Mouse (Mus musculus) hindbrain, embryonic 11.5 days (tissue): Measurements from ENCODE around the gene Mob3a. TPM values are rescaled to one million over a fixed set of nuclear protein-coding genes. Genes with fewer than 3 reads are reported as not detected.

Source experiments
- ATAC-seq: fragments of 200-750 bp; cut with Nextera tagmentation; 2 replicates; pipeline ENCODE4 v1.8.0; 2017; ENCODE audit warnings: mild to moderate bottlenecking, moderate TSS enrichment, moderate library complexity; ENCODE audit not compliant: low FRiP score
- DNase-seq: peaks from one replicate; pipeline ENCODE4 v3.0.0-alpha.2; 2015; ENCODE audit warnings: low spot score
- H3K27ac ChIP-seq: fragments of 300-500 bp; sonication (generic); 2 replicates; pipeline ENCODE4 v1.5.1; 2014; ENCODE audit warnings: mild to moderate bottlenecking, low read depth, low read length
- H3K27me3 ChIP-seq: fragments of 300-500 bp; sonication (generic); 2 replicates; pipeline ENCODE4 v1.6.1; 2014; ENCODE audit warnings: mild to moderate bottlenecking, low read length, moderate library complexity, mixed read lengths; ENCODE audit not compliant: control insufficient read depth, insufficient read depth
- H3K36me3 ChIP-seq: fragments of 300-500 bp; sonication (generic); 2 replicates; pipeline ENCODE4 v1.6.1; 2014; ENCODE audit warnings: mild to moderate bottlenecking, low read length, moderate library complexity, mixed read lengths; ENCODE audit not compliant: control insufficient read depth, insufficient read depth
- H3K4me1 ChIP-seq: fragments of 300-500 bp; sonication (generic); replicated peaks from 2 replicates; pipeline ENCODE4 v1.6.1; 2014; ENCODE audit warnings: low read length, mixed read lengths; ENCODE audit not compliant: control insufficient read depth, insufficient read depth
- H3K4me2 ChIP-seq: fragments of 300-500 bp; sonication (generic); replicated peaks from 2 replicates; pipeline ENCODE4 v1.6.1; 2014; ENCODE audit warnings: mild to moderate bottlenecking, low read depth, low read length
- H3K4me3 ChIP-seq: fragments of 300-500 bp; sonication (generic); 2 replicates; pipeline ENCODE4 v1.5.1; 2014; ENCODE audit warnings: low read depth, low read length
- H3K9ac ChIP-seq: fragments of 300-500 bp; sonication (generic); 2 replicates; pipeline ENCODE4 v1.6.1; 2014; ENCODE audit warnings: low read depth, low read length
- H3K9me3 ChIP-seq: fragments of 300-500 bp; sonication (generic); 2 replicates; pipeline ENCODE4 v1.6.1; 2016; ENCODE audit warnings: low read length; ENCODE audit not compliant: control insufficient read depth
- WGBS: fragments of 180-500 bp; shearing (Covaris S2); extraction: QIAGEN DNeasy Blood & Tissue Kit; methylation state at CpG from one replicate; pipeline ENCODE4 v1.1.7; 2014; 5-methylcytosine and 5-hydroxymethylcytosine counted together
- polyA plus RNA-seq: library from polyadenylated mRNA; unstranded; fragments of >200 nt; fragmentation: Nextera tagmentation; extraction: Ambion mirVana; gene quantifications from 2 replicates; pipeline ENCODE4 v1.2.1, GENCODE M21; 2014

The Mob3a gene
- polyA plus RNA-seq, 1 experiment from 2014 or later: 54.4 TPM

DNA sequence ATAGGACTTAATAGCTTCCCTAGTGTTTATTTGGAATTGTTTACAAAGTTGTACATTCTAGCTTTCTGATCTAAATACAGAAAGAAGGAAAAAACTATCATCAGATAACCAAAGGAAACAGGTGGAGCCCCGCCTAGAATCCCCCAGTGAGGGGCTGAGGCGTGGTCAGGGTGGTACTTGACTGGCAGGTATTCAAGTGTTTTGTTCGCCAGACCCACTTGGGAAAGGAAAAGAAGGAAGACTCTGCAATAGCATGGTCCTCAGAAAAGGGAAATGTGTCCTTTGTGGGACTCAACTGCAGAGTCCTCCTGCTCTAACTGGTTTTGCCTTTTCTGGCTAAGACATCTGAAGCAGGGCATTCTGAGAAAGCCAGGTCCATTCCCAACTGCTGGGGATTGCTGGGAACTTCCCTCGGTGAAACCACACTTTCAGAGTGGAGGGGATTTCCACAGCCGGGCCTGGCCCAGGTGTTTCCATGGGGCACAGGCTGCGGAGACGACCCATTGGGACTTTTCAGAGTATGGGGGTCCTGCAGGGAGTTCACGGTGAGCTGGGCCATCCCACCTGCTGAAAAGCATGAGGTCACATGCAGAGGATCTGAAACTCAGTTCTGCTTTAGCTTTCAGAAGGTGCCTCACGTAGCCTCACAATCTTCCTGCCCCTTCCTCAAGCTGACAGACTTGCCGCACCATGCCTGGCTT is 5.8 kb downstream of the Mob3a start:
- Histone ChIP-seq H3K9ac (no peak overlapping the region), H3K4me3 (no peak overlapping the region), H3K4me1 (peaks cover 3% of the 10 kb centered on the region), H3K27ac (no peak overlapping the region), H3K4me2 (no peak overlapping the region), H3K9me3 (no peaks in the 10 kb centered on the region), H3K36me3 (peaks cover 5% of the 10 kb centered on the region; the same call in 1 of the 2 replicates), H3K27me3 (no peaks in the 10 kb centered on the region)
- DNase-seq (no peak), ATAC-seq (no peak)
- WGBS: 80% methylated on average over 10 of the region's 10 CpGs

DNA sequence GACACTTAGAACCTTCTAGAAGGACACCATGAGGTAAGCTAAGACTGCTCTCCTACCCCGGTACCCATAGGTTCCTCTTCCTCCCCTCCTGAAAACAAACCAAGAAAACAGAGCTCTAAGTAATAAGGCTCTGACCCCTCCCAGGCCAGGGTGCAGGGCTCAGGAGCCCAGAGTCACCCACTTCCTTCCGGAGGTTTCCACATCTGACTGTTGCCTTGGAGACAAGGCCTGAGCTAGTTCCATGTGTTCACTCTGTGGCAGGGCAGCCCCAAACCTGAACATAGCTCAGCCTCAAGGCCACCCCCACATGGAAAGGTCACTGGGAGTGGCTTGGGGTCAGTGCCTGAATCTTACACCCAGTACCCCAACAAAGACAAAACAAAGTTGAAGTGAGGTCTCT is 6.6 kb downstream of the Mob3a start:
- Histone ChIP-seq H3K9me3 (no peaks in the 10 kb centered on the region), H3K4me2 (no peak overlapping the region), H3K27me3 (no peaks in the 10 kb centered on the region), H3K27ac (no peak overlapping the region), H3K9ac (no peak overlapping the region), H3K36me3 (peaks cover 5% of the 10 kb centered on the region; the same call in 1 of the 2 replicates), H3K4me3 (no peak overlapping the region), H3K4me1 (no peaks in the 10 kb centered on the region)
- no peak for DNase-seq
- no peak for ATAC-seq
- 81% methylated on average over 2 of the region's 2 CpGs for WGBS

- Histone ChIP-seq H3K27me3 (no peaks in the 10 kb centered on the region), H3K4me2 (no peak overlapping the region), H3K9me3 (no peaks in the 10 kb centered on the region), H3K4me1 (no peaks in the 10 kb centered on the region), H3K9ac (no peak overlapping the region), H3K27ac (no peak overlapping the region), H3K4me3 (no peak overlapping the region), H3K36me3 (peaks cover 8% of the 10 kb centered on the region)
- WGBS: 90% methylated on average over 13 of the region's 13 CpGs
- ATAC-seq (no peak), DNase-seq (no peak)
These were observed 7.4 kb downstream of the Mob3a start for GRCm38 (mm10) chr10:80694159-80694938.

DNA sequence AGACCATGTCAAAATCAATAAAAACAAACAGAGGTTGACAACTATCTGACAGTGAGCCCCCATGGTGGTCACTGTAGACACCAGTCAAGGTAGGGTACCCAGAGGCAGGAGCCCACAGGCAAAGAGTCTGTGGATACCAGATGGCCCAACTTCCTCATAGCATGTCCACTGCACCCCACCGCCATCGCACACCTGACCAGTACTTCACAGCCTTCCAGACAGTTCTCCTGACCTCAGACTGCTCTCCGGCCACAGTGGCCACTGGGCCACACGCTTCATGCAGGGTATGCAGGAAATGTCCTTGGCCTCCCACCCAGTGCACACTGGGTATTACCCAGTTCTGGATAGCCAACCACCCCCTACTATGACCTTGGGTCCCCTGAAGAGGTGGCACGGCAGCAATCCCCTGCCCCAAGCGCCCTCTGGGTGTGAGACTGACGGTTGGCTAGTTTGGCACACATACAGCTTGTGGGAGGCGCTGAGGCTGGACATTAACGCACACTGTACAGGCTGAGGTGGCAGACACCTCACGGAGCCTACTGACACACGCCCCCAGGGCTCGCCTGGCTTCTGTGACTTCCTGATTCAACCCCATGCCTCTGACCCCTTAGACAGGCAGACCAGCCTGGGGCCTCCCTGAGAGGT is 8.3 kb downstream of the Mob3a start:
- no peak overlapping the region for H3K27ac ChIP-seq
- peaks cover 9% of the 10 kb centered on the region for H3K36me3 ChIP-seq
- H3K4me2 ChIP-seq: no peak overlapping the region
- no peak overlapping the region for H3K9ac ChIP-seq
- no peaks in the 10 kb centered on the region for H3K4me1 ChIP-seq
- no peaks in the 10 kb centered on the region for H3K9me3 ChIP-seq
- DNase-seq (no peak), ATAC-seq (no peak)
- 91% methylated on average over 12 of the region's 12 CpGs for WGBS
- no peak overlapping the region for H3K4me3 ChIP-seq
- no peaks in the 10 kb centered on the region for H3K27me3 ChIP-seq

- Histone ChIP-seq H3K27me3 (no peaks in the 10 kb centered on the region), H3K9ac (no peak overlapping the region), H3K27ac (no peak overlapping the region), H3K9me3 (no peaks in the 10 kb centered on the region), H3K4me1 (no peaks in the 10 kb centered on the region), H3K4me3 (no peak overlapping the region), H3K36me3 (peaks cover 7% of the 10 kb centered on the region), H3K4me2 (no peak overlapping the region)
- DNase-seq (no peak), ATAC-seq (no peak)
- 84% methylated on average over 14 of the region's 14 CpGs for WGBS
These were observed 9.3 kb downstream of the Mob3a start for GRCm38 (mm10) chr10:80692249-80693165.

DNA sequence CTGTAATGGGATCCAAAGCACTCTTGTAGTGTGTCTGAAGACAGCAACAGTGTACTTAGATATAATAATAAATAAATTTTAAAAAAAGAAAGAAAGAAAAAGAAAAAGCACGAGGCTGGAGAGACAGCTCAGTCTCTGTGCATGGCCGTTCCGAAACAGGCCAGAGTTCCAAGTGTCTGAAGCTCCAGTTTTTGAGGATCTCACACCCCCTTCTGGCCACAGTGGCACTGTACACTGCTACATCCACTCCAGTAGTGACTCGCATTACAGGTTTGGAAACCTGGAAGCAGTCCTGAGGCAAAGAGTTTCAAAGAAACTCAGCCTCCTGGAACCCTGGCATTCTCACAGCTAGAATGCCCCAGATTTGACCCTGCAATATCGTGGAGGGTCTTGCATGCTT is 13.9 kb downstream of the Mob3a start:
- peaks cover 8% of the 10 kb centered on the region for H3K36me3 ChIP-seq

GRCm38 (mm10) chr10:80686617-80687016 is 15.2 kb downstream of the Mob3a start:
- no peak overlapping the region for H3K9ac ChIP-seq
- peaks cover 8% of the 10 kb centered on the region for H3K36me3 ChIP-seq
- no peak overlapping the region for H3K27ac ChIP-seq
- H3K4me3 ChIP-seq: no peak overlapping the region
- no peaks in the 10 kb centered on the region for H3K9me3 ChIP-seq
- H3K27me3 ChIP-seq: no peaks in the 10 kb centered on the region
- no peaks in the 10 kb centered on the region for H3K4me1 ChIP-seq
- ATAC-seq (no peak), DNase-seq (no peak)
- H3K4me2 ChIP-seq: no peak overlapping the region
- 94% methylated on average over 3 of the region's 3 CpGs for WGBS

More for the DNA sequence above, 13.9 kb downstream of the Mob3a start:
- Histone ChIP-seq H3K4me3 (no peak overlapping the region), H3K4me2 (no peak overlapping the region), H3K27ac (no peak overlapping the region), H3K4me1 (no peaks in the 10 kb centered on the region), H3K27me3 (no peaks in the 10 kb centered on the region), H3K9ac (no peak overlapping the region), H3K9me3 (no peaks in the 10 kb centered on the region)
- WGBS: 58% methylated on average over 5 of the region's 5 CpGs
- DNase-seq (peak; percentile 67), ATAC-seq (no peak)

DNA sequence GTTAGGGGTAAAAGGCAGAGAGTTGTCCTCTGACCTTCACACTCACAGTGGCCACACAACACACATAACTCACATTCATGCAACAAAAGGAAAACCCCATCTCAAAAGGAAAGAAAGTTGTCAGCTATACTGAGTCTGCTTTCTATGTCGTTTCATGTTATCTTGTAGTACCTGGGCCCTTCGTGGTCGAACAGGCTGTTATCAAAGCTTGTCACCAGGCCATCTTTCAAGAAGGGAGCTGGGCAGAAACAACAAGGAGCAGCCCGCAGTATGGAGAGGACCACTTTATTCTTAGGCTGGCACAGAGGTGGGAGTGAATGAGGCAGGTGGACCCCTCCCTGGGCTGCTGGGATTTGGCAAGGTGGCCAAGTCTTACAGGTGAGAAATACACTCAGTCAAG is 16.8 kb downstream of the Mob3a start:
- H3K9me3 ChIP-seq: no peaks in the 10 kb centered on the region
- H3K4me1 ChIP-seq: no peaks in the 10 kb centered on the region
- no peak overlapping the region for H3K4me2 ChIP-seq
- no peak overlapping the region for H3K27ac ChIP-seq
- 92% methylated on average over 4 of the region's 4 CpGs for WGBS
- no peak overlapping the region for H3K9ac ChIP-seq
- H3K27me3 ChIP-seq: no peaks in the 10 kb centered on the region
- peaks cover 8% of the 10 kb centered on the region for H3K36me3 ChIP-seq
- no peak overlapping the region for H3K4me3 ChIP-seq
- no peak for ATAC-seq
- DNase-seq: no peak
